Mouse (Mus musculus): ENCODE results near the gene Prss36. TPM values are rescaled to one million over a fixed set of nuclear protein-coding genes. Genes with fewer than 3 reads are reported as not detected.

Prss36 gene
- polyA plus RNA-seq, 1 experiment from 2014 or later, result 8.8 TPM

DNA sequence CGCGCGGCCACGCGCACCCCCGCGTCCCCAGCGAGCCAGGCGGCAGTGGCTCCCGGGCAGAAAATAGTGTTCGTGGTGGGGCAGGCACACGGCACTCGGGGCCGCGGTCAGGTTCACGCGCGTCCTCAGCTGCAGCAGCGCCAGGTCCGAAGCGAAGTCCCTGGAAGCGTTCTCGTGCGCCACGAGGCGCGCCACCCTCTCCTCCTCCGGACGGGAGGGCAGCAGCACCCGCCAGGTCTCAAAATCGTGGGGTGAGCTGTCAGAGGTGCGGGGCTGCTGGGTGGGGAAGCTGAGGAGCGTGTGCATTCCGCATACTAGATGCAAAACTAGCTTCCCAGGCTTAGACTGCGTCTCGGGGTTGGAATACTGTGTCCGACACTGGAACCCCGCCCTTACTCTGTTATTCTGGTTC, 10.8 kb downstream of the Prss36 start:
- peak; percentile 52 for ATAC-seq (replicated peaks; ENCODE audit: extremely low read depth, insufficient read depth, low FRiP score)
- peak overlapping the region; percentile 69 for H3K4me3 ChIP-seq (ENCODE audit: low read length)
- no peaks in the 10 kb centered on the region for H3K36me3 ChIP-seq (ENCODE audit: control insufficient read depth, insufficient read depth)
- H3K9me3 ChIP-seq (replicated peaks; ENCODE audit: control insufficient read depth, low read length), result no peaks in the 10 kb centered on the region
- peak overlapping the region; percentile 43 for H3K27ac ChIP-seq (ENCODE audit: low read length)
- peak overlapping the region; percentile 81 for H3K9ac ChIP-seq (ENCODE audit: low read length)
- WGBS, result under 1% methylated on average over 37 of the region's 38 CpGs
- H3K4me1 ChIP-seq (ENCODE audit: control insufficient read depth, insufficient read depth, low read length), result peaks cover 10% of the 10 kb centered on the region; the same call in 1 of the 2 replicates
- H3K27me3 ChIP-seq (ENCODE audit: control insufficient read depth, insufficient read depth, low read length), result no peaks in the 10 kb centered on the region
- peak overlapping the region; percentile 86 for H3K4me2 ChIP-seq (ENCODE audit: low read depth, low read length)

GRCm38 (mm10) chr7:127935028-127935722, 11.3 kb downstream of the Prss36 start:
- ATAC-seq (replicated peaks; ENCODE audit: extremely low read depth, insufficient read depth, low FRiP score), result peak; percentile 94
- no peaks in the 10 kb centered on the region for H3K36me3 ChIP-seq (ENCODE audit: control insufficient read depth, insufficient read depth)
- H3K4me1 ChIP-seq (ENCODE audit: control insufficient read depth, insufficient read depth, low read length), result peaks cover 10% of the 10 kb centered on the region; the same call in 1 of the 2 replicates
- no peaks in the 10 kb centered on the region for H3K9me3 ChIP-seq (replicated peaks; ENCODE audit: control insufficient read depth, low read length)
- H3K4me2 ChIP-seq (ENCODE audit: low read depth, low read length), result peak overlapping the region; percentile 86
- 6% methylated on average over 32 of the region's 32 CpGs for WGBS
- peak overlapping the region; percentile 69 for H3K4me3 ChIP-seq (ENCODE audit: low read length)
- peak overlapping the region; percentile 81 for H3K9ac ChIP-seq (ENCODE audit: low read length)
- no peaks in the 10 kb centered on the region for H3K27me3 ChIP-seq (ENCODE audit: control insufficient read depth, insufficient read depth, low read length)
- H3K27ac ChIP-seq (ENCODE audit: low read length), result peak overlapping the region; percentile 43

- no peaks in the 10 kb centered on the region for H3K36me3 ChIP-seq (ENCODE audit: control insufficient read depth, insufficient read depth)
- 76% methylated on average over 5 of the region's 5 CpGs for WGBS
- no peaks in the 10 kb centered on the region for H3K9me3 ChIP-seq (replicated peaks; ENCODE audit: control insufficient read depth, low read length)
- no peak overlapping the region for H3K4me3 ChIP-seq (ENCODE audit: low read length)
- H3K9ac ChIP-seq (ENCODE audit: low read length), result no peak overlapping the region
- H3K27ac ChIP-seq (ENCODE audit: low read length), result no peak overlapping the region
- H3K4me1 ChIP-seq (ENCODE audit: control insufficient read depth, insufficient read depth, low read length), result peaks cover 13% of the 10 kb centered on the region; the same call in 1 of the 2 replicates
- no peak for ATAC-seq (replicated peaks; ENCODE audit: extremely low read depth, insufficient read depth, low FRiP score)
- peaks cover 3% of the 10 kb centered on the region; the same call in 1 of the 2 replicates for H3K27me3 ChIP-seq (ENCODE audit: control insufficient read depth, insufficient read depth, low read length)
- no peak overlapping the region for H3K4me2 ChIP-seq (ENCODE audit: low read depth, low read length)
Observed at GRCm38 (mm10) chr7:127934075-127934474, 12.4 kb downstream of the Prss36 start.

DNA sequence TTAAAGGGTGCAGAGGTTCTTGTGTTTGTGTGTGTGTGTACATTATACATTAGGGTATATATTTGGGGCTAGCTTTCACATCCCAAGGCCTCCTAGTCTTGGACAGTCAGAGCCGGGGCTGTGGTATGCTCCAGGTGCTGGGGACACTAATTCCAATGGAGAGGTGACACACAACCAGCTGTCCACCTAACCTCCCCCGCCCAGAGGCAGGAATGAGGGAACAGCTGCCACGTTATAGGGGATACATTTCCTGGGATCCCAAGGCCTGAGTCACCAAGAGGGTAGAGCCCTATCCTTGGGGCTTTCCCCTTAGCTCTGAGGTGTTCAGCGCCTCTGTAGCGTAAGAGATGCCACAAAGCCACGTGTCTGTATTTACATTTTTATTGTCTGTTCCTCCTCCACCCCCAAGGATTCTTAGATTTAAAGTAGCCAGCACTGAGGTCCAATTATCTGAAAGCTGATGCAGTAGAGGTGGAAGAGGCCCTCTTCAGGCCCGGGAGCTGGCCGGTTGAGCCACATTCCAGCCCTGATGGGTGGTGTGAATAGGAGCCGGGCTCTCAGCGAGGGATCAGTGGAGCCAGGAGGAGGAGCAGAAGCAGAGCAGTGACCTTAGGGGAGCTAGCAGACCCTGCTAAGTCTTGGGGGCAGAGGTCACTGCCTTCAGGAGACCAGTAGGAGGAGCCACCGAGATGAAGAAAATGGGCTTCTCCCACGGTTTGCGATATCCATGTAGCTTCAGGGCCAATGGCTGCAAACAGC, 14.1 kb downstream of the Prss36 start:
- ATAC-seq (replicated peaks; ENCODE audit: extremely low read depth, insufficient read depth, low FRiP score), result no peak
- Histone ChIP-seq H3K9ac (ENCODE audit: low read length) (no peak overlapping the region), H3K4me1 (ENCODE audit: control insufficient read depth, insufficient read depth, low read length) (peaks cover 13% of the 10 kb centered on the region; the same call in 1 of the 2 replicates), H3K27me3 (ENCODE audit: control insufficient read depth, insufficient read depth, low read length) (peaks cover 12% of the 10 kb centered on the region), H3K36me3 (ENCODE audit: control insufficient read depth, insufficient read depth) (no peaks in the 10 kb centered on the region), H3K4me2 (ENCODE audit: low read depth, low read length) (no peak overlapping the region), H3K9me3 (replicated peaks; ENCODE audit: control insufficient read depth, low read length) (no peaks in the 10 kb centered on the region), H3K4me3 (ENCODE audit: low read length) (no peak overlapping the region), H3K27ac (ENCODE audit: low read length) (peak overlapping the region; percentile 7; the same call in 1 of the 2 replicates)
- WGBS, result 35% methylated on average over 13 of the region's 13 CpGs

DNA sequence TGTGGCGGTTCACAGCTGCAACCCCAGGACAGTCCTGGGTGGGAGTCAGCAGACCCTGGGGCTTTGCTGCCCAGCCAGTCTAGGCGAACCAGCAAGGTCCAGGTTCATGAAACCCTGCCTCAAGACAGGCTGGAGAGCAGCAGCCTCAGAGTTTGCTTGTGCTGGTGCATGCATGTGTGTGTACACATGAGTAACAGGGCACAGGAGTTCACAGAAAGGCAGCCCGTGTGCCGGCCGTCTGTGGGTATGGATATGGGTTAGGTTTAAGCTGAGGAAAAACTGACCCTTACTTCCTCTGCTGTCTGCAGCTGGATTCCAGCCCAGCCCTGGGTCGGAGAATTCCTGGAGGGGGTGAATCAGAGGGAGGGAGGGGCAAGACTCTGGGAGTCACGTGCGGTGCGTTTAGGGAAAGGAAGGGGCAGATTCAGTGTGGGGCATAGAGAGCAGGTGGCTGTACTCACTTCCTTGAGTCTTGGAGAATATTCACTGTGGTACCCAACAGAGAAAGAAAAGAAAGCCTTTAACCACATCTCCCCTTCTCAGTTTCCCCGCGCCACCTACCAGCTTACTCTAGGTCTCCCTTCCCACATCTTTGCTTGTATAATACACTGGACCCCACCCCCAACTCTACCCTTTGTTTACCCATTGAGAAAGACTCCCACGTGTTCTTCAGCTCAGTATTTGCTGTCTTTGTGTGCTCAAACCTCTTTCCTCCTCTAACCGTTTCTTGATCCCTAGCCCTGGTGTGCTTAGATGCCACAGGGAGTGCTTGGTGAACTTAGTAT, 15.0 kb downstream of the Prss36 start:
- H3K4me3 ChIP-seq (ENCODE audit: low read length), result no peak overlapping the region
- no peaks in the 10 kb centered on the region; the same call in 1 of the 2 replicates for H3K36me3 ChIP-seq (ENCODE audit: control insufficient read depth, insufficient read depth)
- peak overlapping the region; percentile 32 for H3K27ac ChIP-seq (ENCODE audit: low read length)
- no peak; the same call in 1 of the 2 replicates for ATAC-seq (replicated peaks; ENCODE audit: extremely low read depth, insufficient read depth, low FRiP score)
- H3K9ac ChIP-seq (ENCODE audit: low read length), result peak overlapping the region; percentile 30; the same call in 1 of the 2 replicates
- H3K27me3 ChIP-seq (ENCODE audit: control insufficient read depth, insufficient read depth, low read length), result peaks cover 12% of the 10 kb centered on the region
- H3K4me2 ChIP-seq (ENCODE audit: low read depth, low read length), result peak overlapping the region; percentile 5; the same call in 1 of the 2 replicates
- no peaks in the 10 kb centered on the region for H3K9me3 ChIP-seq (replicated peaks; ENCODE audit: control insufficient read depth, low read length)
- 36% methylated on average over 13 of the region's 13 CpGs for WGBS
- H3K4me1 ChIP-seq (ENCODE audit: control insufficient read depth, insufficient read depth, low read length), result peaks cover 13% of the 10 kb centered on the region; the same call in 1 of the 2 replicates

- no peaks in the 10 kb centered on the region for H3K9me3 ChIP-seq (replicated peaks; ENCODE audit: control insufficient read depth, low read length)
- no peak overlapping the region for H3K27ac ChIP-seq (ENCODE audit: low read length)
- peaks cover 12% of the 10 kb centered on the region for H3K27me3 ChIP-seq (ENCODE audit: control insufficient read depth, insufficient read depth, low read length)
- H3K9ac ChIP-seq (ENCODE audit: low read length), result no peak overlapping the region
- 78% methylated on average over 5 of the region's 5 CpGs for WGBS
- no peak for ATAC-seq (replicated peaks; ENCODE audit: extremely low read depth, insufficient read depth, low FRiP score)
- no peak overlapping the region for H3K4me2 ChIP-seq (ENCODE audit: low read depth, low read length)
- H3K36me3 ChIP-seq (ENCODE audit: control insufficient read depth, insufficient read depth), result no peaks in the 10 kb centered on the region; the same call in 1 of the 2 replicates
- H3K4me3 ChIP-seq (ENCODE audit: low read length), result no peak overlapping the region
- peaks cover 7% of the 10 kb centered on the region; the same call in 1 of the 2 replicates for H3K4me1 ChIP-seq (ENCODE audit: control insufficient read depth, insufficient read depth, low read length)
Observed at GRCm38 (mm10) chr7:127930636-127931035, 15.9 kb downstream of the Prss36 start.

DNA sequence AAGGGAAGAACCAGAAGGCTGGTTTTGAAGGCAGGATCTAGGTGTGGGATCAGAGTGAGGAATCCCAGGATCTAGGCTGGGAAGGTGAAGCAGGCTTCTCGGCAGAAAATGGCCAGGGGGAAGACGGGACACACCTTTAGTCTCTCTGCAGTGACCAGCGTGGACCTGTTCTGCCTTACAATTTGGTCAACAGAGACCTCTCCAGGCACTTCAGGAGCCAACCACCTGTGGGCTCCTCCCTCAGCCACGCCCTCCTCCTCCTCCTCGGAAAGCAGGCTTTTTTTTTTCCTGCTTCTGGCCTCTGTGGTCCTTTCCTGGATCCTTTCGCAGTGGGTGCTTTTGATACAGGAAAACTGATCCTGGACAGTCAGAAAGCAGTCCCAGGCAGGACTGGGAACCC, 16.6 kb downstream of the Prss36 start, which contains the start of gene Prss8:
Gene Prss8 (minus strand): TSS at position 182 of the 400 bp plus-strand sequence.
- no peak within 1 kb of the TSS for H3K27ac ChIP-seq (ENCODE audit: low read length)
- no peaks in the 10 kb centered on the region for H3K9me3 ChIP-seq (replicated peaks; ENCODE audit: control insufficient read depth, low read length)
- peaks cover 12% of the 10 kb centered on the region for H3K27me3 ChIP-seq (ENCODE audit: control insufficient read depth, insufficient read depth, low read length)
- H3K4me1 ChIP-seq (ENCODE audit: control insufficient read depth, insufficient read depth, low read length), result peaks cover 7% of the 10 kb centered on the region; the same call in 1 of the 2 replicates
- 16% methylated on average over 6 of the region's 6 CpGs for WGBS
- peaks cover 1% of the 10 kb centered on the region; the same call in 1 of the 2 replicates for H3K36me3 ChIP-seq (ENCODE audit: control insufficient read depth, insufficient read depth)
- peak within 1 kb of the TSS; percentile 36 for H3K4me3 ChIP-seq (ENCODE audit: low read length)
- H3K9ac ChIP-seq (ENCODE audit: low read length), result peak within 1 kb of the TSS; percentile 61
- no peak for ATAC-seq (replicated peaks; ENCODE audit: extremely low read depth, insufficient read depth, low FRiP score)
- H3K4me2 ChIP-seq (ENCODE audit: low read depth, low read length), result peak within 1 kb of the TSS; percentile 55

- Histone ChIP-seq H3K9me3 (replicated peaks; ENCODE audit: control insufficient read depth, low read length) (no peaks in the 10 kb centered on the region), H3K4me3 (ENCODE audit: low read length) (no peak overlapping the region; the same call in 1 of the 2 replicates), H3K27me3 (ENCODE audit: control insufficient read depth, insufficient read depth, low read length) (peaks cover 12% of the 10 kb centered on the region), H3K36me3 (ENCODE audit: control insufficient read depth, insufficient read depth) (peaks cover 6% of the 10 kb centered on the region; the same call in 1 of the 2 replicates), H3K4me2 (ENCODE audit: low read depth, low read length) (peak overlapping the region; percentile 55; the same call in 1 of the 2 replicates), H3K27ac (ENCODE audit: low read length) (no peak overlapping the region), H3K9ac (ENCODE audit: low read length) (no peak overlapping the region), H3K4me1 (ENCODE audit: control insufficient read depth, insufficient read depth, low read length) (peaks cover 7% of the 10 kb centered on the region; the same call in 1 of the 2 replicates)
- ATAC-seq (replicated peaks; ENCODE audit: extremely low read depth, insufficient read depth, low FRiP score), result no peak
- WGBS, result 46% methylated on average over 5 of the region's 5 CpGs
Observed at GRCm38 (mm10) chr7:127928596-127928995, 17.9 kb downstream of the Prss36 start.

Measured in heart, embryonic 16.5 days (tissue).